Mouse (Mus musculus) skeletal muscle tissue, adult 2 months (tissue): ENCODE results near the gene Lrch1.

ENCODE experiments used
- DNase-seq: peaks from one replicate; pipeline ENCODE4 v3.0.0-alpha.2; 2012; ENCODE audit warnings: low read depth, low spot score

The Lrch1 gene

DNA sequence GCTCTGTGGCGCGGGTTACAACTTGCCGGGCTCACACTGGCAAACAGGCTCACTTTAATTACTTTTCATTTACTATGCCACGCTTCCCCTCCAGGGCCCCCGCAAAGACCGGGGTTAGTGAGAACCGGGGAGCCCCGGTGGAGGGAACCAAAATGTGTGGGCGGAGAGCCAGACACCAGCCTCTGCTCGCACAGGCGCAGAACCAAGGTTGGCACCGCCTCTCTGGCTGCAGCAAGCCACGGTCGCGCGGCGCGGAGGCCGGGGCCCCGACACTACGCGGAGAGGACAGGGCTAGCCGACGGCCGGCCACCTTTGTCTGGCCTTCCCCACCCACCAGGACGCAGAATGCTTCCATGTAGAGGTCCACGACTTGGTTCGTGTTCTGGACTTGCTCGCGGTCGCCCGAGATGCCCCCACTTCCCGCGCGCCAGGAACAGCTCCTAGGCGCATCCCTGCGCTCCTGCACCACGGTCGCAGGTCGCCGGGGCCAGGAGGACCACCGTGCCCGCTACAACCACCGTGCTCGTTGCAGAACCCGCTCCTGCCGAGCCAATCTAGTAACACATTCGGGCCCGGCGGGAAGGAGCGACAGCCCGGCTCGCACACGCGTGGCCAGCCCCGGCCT, 813 bp downstream of the Lrch1 start:
- DNase-seq = peak; percentile 51

GRCm38 (mm10) chr14:74946321-74946750, 1.3 kb downstream of the Lrch1 start:
- peak; percentile 36 for DNase-seq

DNA sequence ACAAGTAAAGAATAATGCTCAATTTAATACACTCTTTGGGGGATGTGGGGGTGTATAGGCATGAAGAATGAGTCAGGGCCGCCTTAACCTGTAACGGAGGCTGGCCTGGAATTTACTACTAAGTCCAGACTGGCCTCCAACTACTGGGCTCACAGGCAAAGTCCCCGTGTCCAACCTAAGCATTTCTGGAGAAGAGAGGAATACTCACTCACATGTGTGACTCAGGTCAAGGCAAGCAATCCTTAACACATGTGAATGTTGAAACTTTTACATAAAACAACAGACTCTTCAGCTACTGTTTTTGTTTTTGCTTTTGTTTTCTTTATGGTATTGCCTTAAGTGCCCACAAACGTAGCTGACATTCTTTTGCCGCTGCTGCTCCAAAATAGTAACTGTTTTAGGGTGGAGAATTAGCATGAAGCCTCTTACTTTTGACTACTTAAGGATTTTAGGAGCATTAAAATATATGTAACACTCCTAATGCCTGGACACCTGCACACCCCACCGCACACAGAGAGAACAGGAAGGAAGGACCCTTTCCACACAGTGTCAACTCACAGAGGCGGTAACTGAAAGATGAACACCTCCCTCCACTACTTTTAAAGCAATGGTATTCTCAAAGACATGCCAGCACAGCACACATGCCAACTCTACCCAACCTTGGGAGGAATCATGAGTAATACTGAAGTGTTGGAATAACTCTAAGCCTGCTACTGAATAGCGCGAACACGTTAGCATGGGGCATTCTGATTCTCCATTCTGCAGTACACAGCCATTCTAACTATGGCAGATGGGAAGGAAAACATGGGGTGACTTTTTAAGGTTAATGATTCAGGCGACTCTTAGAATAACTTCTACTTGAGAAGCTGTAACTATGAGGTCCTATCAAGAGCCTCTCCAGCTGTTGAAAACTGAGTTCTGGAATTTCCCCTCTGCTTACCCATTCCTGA, 2.1 kb downstream of the Lrch1 start:
- DNase-seq = no peak

DNA sequence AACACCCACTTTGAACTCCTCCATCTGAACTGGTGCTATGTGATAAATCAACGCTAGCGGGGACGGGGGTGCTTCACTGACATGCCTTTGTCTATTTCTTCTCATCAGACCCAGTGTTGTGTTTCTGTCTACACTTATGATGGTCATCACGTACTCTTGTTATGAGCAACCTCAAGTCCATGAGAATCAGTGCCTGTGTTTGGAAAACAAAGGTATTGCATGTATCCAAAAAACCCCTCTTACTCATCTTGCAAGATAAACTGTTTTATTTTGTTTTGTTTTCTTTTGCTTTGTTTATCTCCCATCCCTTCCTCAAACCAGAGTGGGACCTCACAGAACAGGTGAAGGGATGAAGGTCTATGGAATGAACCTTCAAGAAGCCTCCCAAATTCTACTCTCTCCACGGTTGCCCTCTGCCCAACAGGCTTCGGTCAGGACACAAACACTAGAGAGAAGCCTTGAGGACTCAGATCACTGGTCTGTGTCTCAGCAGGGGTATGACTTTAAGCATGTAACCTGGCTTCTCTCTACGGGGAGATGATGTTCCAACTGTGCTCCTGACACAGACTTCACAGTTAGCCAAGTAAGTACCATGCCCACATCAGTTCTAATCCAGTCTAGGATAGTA, 3.4 kb downstream of the Lrch1 start:
- DNase-seq = no peak

DNA sequence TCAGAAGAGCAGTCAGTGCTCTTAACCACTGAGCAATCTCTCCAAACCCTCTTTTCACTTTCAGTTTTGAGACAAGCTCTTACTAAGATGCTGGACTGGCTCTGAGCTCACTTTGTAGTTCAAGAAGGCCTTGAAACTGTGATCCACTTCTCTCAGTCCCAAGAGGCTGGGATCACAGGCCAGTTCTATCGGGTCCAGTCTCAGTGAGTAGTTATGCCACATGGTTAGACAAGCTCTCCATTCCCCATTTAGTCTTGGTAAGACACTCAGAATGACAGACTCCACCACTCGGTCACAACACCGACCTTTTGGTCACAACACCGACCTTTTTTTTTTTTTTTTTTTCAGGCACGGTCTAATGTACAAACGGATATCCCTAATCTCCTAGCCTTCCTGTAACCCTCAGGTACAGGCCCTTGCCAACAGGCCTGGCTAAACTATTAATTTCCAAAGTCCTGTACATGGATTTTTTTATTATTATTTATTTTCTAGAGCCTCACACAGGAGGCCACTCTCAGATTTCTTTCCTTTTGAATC, 4.0 kb downstream of the Lrch1 start:
- no peak for DNase-seq

GRCm38 (mm10) chr14:74943024-74943423, 4.7 kb downstream of the Lrch1 start:
- DNase-seq = no peak

DNA sequence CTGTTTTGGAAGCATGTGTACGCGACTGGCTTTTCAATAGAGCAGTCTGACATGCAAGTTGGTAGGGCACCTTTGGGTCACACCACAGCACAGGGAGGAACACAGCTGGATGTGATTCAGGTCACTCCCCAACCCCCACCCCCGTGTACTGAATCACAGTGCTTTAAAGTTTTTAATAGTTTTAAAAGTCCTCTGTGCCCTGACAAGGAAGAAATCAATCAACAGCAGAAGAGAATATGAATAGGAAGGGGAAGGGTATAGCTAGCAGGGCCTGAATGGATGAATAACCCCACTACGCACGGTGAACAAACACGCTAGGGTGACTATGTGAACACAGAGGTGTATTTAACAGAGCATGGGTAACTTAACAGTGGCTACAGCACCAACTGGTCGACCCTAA, 6.1 kb downstream of the Lrch1 start:
- no peak for DNase-seq

DNA sequence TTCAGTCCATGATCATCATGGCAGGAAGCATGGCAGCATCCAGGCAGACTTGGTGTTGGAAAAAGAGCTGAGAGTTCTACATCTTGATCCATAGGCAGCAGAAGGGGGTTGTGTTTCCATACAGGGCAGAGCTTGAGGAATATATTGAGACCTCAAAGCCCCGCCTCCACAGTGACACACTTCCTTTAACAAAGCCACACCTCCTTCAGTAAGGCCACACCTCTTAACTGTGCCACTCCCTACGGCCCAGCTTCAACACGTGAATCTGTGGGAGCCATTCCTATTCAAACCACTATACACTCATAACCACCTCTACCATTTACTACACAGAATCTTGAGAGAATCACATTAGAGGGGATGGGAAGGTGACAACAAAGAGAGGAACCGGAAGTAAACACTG, 6.9 kb downstream of the Lrch1 start:
- no peak for DNase-seq

DNA sequence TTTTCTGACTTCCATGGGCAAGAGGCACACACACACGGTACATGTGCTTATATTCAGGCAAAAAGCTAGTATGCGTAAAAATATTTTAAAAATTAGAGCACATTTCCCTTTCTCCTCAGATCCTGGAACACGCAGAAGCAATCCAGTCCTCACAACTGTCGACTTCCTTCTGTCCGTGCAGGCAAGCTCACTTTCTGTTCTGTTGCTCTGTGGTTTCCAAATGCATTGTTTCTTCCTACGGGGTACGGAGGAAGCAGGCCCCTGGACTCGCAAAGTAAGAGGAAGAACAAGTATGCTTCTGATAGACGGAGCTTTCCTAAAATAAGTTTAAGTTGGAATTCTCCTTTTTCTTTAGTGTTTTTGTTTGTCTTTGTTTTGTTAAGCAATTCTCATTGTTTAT, 8.3 kb downstream of the Lrch1 start:
- no peak for DNase-seq

GRCm38 (mm10) chr14:74938896-74939295, 8.8 kb downstream of the Lrch1 start:
- no peak for DNase-seq

GRCm38 (mm10) chr14:74936557-74937261, 11.0 kb downstream of the Lrch1 start:
- no peak for DNase-seq

- DNase-seq = no peak
Observed at GRCm38 (mm10) chr14:74935111-74935510, 12.6 kb downstream of the Lrch1 start.

DNA sequence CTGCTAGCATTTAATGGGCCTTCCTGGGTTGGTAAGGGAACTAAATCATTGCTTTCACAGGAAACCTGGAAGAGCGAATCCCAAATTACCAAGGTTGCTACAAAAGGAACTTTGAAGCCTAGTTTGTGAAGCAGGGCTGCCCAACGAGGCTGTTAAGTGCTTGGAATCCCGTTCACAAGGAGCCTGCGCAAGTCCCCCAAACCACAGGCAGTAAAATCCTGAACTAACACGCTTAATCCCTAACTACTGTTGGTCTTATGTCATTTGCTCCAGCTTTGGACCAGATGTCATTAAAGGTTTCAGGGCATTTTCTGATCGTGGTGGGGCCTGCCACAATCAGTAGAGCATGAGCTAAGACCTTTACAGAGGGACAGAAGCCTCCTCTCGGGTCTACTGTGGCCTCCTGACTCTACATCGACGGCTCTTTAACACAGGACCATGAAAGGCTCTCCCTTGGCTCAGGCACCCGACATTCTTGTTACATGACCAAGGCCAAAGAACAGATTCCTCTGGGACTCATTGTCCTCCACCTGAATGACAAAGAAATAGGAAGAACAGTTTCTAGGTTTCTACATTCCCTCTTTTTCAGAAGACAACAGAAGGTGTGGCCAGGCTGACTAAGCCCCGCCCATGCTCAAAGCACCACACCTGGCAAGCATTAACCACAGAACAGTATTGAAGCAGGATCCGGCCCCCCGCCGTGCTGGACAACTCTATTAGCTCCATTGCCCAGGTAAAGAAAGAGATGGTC, 13.5 kb downstream of the Lrch1 start:
- DNase-seq = no peak

DNA sequence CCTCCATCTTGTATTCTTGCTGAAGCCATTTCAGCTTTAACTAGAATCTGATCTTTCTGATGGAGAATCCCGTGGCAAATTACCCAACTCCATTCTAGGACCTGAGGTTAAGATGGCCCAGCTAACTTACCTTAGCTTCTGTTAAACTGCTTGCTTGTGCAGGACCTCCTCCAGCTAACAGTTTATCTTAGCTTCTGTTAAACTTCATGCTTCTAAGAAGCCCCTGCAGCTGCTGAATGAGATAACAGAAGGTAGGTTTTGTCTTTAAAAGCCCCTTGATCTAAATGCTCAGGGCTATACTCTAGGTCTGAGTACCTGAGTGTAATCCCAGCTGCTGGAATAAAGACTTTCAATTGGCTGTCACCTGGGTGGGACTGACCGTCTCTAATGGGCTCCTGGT, 17.9 kb downstream of the Lrch1 start:
- DNase-seq = no peak

GRCm38 (mm10) chr14:74928809-74929432, 18.8 kb downstream of the Lrch1 start:
- no peak for DNase-seq

- no peak for DNase-seq
Observed at GRCm38 (mm10) chr14:74926899-74927571, 20.6 kb downstream of the Lrch1 start.

DNA sequence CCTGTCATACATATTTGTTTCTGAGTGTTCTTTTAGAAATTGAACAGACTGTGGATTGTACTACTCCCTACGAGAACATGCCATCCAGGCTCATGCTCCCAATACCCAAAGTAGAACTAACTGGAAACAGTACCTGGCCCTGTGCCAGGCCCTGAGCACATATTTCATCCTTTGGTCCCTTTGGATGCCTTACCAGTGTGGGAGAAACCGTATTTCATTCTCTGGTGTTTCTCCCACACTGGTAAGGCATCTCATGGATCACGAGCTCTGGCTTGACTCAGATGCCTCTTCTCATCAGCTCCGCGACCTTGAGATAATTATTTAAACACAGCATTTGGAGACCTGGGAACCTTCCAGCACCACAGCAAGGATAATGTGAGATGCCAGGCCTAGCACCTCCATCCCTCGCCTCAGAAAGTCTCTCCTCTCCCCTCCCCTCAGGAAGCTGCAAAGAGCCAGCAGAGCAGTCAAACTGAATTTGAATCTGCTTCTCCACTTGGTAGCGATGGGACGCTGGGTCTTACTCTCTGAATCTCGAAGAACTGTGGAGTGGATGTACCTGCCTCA, 21.6 kb downstream of the Lrch1 start:
- DNase-seq = no peak

DNA sequence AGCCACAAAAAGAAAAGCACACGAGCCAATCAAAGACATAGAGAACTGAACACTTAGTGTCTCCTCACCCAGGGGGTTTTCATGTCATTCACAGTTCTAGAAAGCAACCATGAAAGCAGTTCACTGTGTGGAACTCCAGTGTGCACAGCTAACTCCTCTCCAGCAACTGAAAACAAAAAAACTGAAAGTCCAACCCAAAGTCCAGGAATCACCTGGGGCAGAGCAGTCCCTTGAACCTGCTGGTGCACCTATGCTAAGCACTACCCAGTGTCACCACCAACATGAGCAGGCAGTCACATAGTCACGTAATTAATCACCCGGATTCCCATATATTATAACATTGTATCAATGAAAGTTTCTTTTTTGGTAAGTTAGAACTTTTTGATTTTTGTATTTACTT, 23.2 kb downstream of the Lrch1 start:
- no peak for DNase-seq

- DNase-seq = no peak
Observed at GRCm38 (mm10) chr14:74924031-74924430, 23.6 kb downstream of the Lrch1 start.
